In genomic region chr17:28223561-28224391, GRCm38 (mm10) we compare ENCODE assay signal across 8 mouse cellular contexts. TPM values are rescaled to one million over a fixed set of nuclear protein-coding genes. Genes with fewer than 3 reads are reported as not detected.
DNase-seq lines count a peak whose midpoint lies in the region; ATAC-seq lines count a peak whose summit lies in the region.

No protein-coding gene starts in this region.

- peak overlapping the region; percentile 85 for H3K9ac ChIP-seq in hindbrain, embryonic 16.5 days (ENCODE audit: low read depth, low read length)

- H3K4me2 ChIP-seq in hindbrain, embryonic 16.5 days (ENCODE audit: low read length), result peak overlapping the region; percentile 94

- peak; percentile 79 for ATAC-seq in activated CD4-positive, CD25-positive, alpha-beta regulatory T cell, adult 4 months
- ATAC-seq in common myeloid progenitor, adult 5-6 weeks (replicated peaks; ENCODE audit: low read depth, poor library complexity, severe bottlenecking), result peak; percentile 73
- ATAC-seq in hindbrain, embryonic 16.5 days, result peak; percentile 86
- peak; percentile 87 for ATAC-seq in megakaryocyte, adult 5-6 weeks (ENCODE audit: poor library complexity, severe bottlenecking)

- 1% methylated on average over 46 of the region's 46 CpGs for WGBS in hindbrain, embryonic 16.5 days

- peaks cover 7% of the 10 kb centered on the region for H3K4me1 ChIP-seq in hindbrain, embryonic 16.5 days (ENCODE audit: control insufficient read depth, insufficient read depth, low read depth, low read length)

- H3K9me3 ChIP-seq in hindbrain, embryonic 16.5 days (ENCODE audit: control insufficient read depth, low read length), result no peaks in the 10 kb centered on the region

- peak overlapping the region; percentile 85 for H3K27ac ChIP-seq in hindbrain, embryonic 16.5 days (ENCODE audit: low read depth, low read length)

- peak overlapping the region; percentile 57 for H3K4me3 ChIP-seq in hindbrain, embryonic 16.5 days (ENCODE audit: low read length)

- H3K27me3 ChIP-seq in hindbrain, embryonic 16.5 days (replicated peaks; ENCODE audit: control insufficient read depth, insufficient read depth, low read length), result no peaks in the 10 kb centered on the region

- peak; percentile 95 for DNase-seq in gastrocnemius, adult 18-20 months (ENCODE audit: low spot score)
- DNase-seq in left cerebral cortex, adult 8-10 months (ENCODE audit: low spot score in 2 of 2), result peak; percentile 70 to 91
- DNase-seq in right cerebral cortex, adult 18-20 months, result peak; percentile 92
- peak; percentile 66 for DNase-seq in urinary bladder, adult 2 months (ENCODE audit: low spot score)

- no peaks in the 10 kb centered on the region for H3K36me3 ChIP-seq in hindbrain, embryonic 16.5 days (ENCODE audit: control insufficient read depth, insufficient read depth, low read length)

RNA-seq across cellular contexts. Expression of gene Ppard, which starts 8.7 kb away (rescaled TPM):
- polyA plus RNA-seq in activated CD4-positive, CD25-positive, alpha-beta regulatory T cell, adult 4 months (2017; shearing (Covaris generic)), result 1 to 10 TPM; 1.7 to 1.9 TPM
- 2.1 and 3.1 TPM in 2 replicates for total RNA-seq in common myeloid progenitor, adult 5-6 weeks (2017)
- total RNA-seq in gastrocnemius, adult 18-20 months (2021), result 10 to 100 TPM; 26.3 to 27.2 TPM
- polyA plus RNA-seq in hindbrain, embryonic 16.5 days (2015; fragmentation: Nextera tagmentation; extraction: Ambion mirVana), result 1.1 TPM in 2 replicates
- 10 to 100 TPM; 26.4 to 28.8 (median 27.1) TPM for total RNA-seq in left cerebral cortex, adult 8-10 months (2022)
- 19.5 and 19.6 TPM in 2 replicates for total RNA-seq in megakaryocyte, adult 5-6 weeks (2015)
- 4.4 and 8.2 TPM in 2 replicates for total RNA-seq in megakaryocyte, adult 5-6 weeks (2017)
- polyA plus RNA-seq in urinary bladder, adult 2 months (2012; rRNA removed), result 23.8 and 30.0 TPM in 2 replicates

RNA-seq across cellular contexts. Expression of gene Def6, which starts 16.2 kb away (rescaled TPM):
- 10 to 100 TPM; 36.2 to 43.1 TPM for polyA plus RNA-seq in activated CD4-positive, CD25-positive, alpha-beta regulatory T cell, adult 4 months (2017; shearing (Covaris generic))
- total RNA-seq in common myeloid progenitor, adult 5-6 weeks (2017), result 103 and 128 TPM in 2 replicates
- total RNA-seq in gastrocnemius, adult 18-20 months (2021), result 1 to 10 TPM; 1.1 to 1.9 TPM
- polyA plus RNA-seq in hindbrain, embryonic 16.5 days (2015; fragmentation: Nextera tagmentation; extraction: Ambion mirVana), result 5.8 and 7.0 TPM in 2 replicates
- total RNA-seq in left cerebral cortex, adult 8-10 months (2022), result 1 to 10 TPM; 2.8 to 5.5 (median 3.7) TPM
- total RNA-seq in megakaryocyte, adult 5-6 weeks (2015), result 35.4 and 40.7 TPM in 2 replicates
- total RNA-seq in megakaryocyte, adult 5-6 weeks (2017), result 91.5 and 92.6 TPM in 2 replicates
- polyA plus RNA-seq in urinary bladder, adult 2 months (2012; rRNA removed), result 20.4 and 22.5 TPM in 2 replicates

RNA-seq across cellular contexts. Expression of gene Zfp523, which starts 46.8 kb away (rescaled TPM):
- polyA plus RNA-seq in activated CD4-positive, CD25-positive, alpha-beta regulatory T cell, adult 4 months (2017; shearing (Covaris generic)), result 1 to 10 TPM; 4.2 to 5.1 TPM
- 19.2 and 27.5 TPM in 2 replicates for total RNA-seq in common myeloid progenitor, adult 5-6 weeks (2017)
- total RNA-seq in gastrocnemius, adult 18-20 months (2021), result 10 to 100 TPM; 15.8 to 16.7 TPM
- polyA plus RNA-seq in hindbrain, embryonic 16.5 days (2015; fragmentation: Nextera tagmentation; extraction: Ambion mirVana), result 43.0 and 44.6 TPM in 2 replicates
- total RNA-seq in left cerebral cortex, adult 8-10 months (2022), result 100 to 1,000 TPM in 3 of 4 experiments, 10 to 100 TPM in 1; 97.7 to 106 (median 102) TPM
- total RNA-seq in megakaryocyte, adult 5-6 weeks (2015), result 4.2 and 6.4 TPM in 2 replicates
- 7.1 and 8.1 TPM in 2 replicates for total RNA-seq in megakaryocyte, adult 5-6 weeks (2017)
- 21.0 and 28.3 TPM in 2 replicates for polyA plus RNA-seq in urinary bladder, adult 2 months (2012; rRNA removed)

Comparison
In these comparisons a context has a peak if more than half of its experiments do, and no peak if none do; other contexts are left out.
1. Peak in every context shown above with its lines: DNase-seq, ATAC-seq, H3K4me3 ChIP-seq and H3K27ac ChIP-seq.
2. RNA of gene Def6, which starts 16.2 kb away (total RNA-seq): 103 to 128 TPM in common myeloid progenitor, adult 5-6 weeks and 35.4 to 92.6 TPM in megakaryocyte, adult 5-6 weeks; 2.8 to 5.5 TPM in left cerebral cortex, adult 8-10 months and 1.1 to 1.9 TPM in gastrocnemius, adult 18-20 months; every median in the first group is over 4 times any median in the second.